Mouse (Mus musculus): Measurements from ENCODE around the gene Lifr.

DNA sequence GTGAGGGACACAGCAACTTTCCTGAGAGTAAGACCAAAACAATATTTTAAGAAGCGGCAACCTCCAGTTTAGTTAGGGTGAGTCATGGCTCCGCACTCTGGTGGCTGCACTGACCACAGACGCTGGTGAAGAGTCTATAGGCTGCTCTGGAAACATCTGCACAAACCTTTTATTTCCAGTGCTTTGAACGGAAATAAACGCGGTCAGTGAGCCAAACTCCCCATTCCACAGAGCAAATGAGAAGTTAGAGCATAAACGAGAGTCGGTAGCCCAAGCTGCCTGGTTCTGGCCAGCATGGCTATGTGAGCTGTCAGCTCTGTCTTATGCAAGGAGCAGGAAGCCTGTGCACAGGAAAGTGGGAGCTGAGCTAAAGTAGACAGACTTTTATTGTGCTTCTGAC lies 1.9 kb downstream of the Lifr start:
- TF ChIP-seq POLR2A (IDR thresholded peaks at IDR 0.05; ENCODE audit: borderline replicate concordance, extremely low read depth, insufficient read depth, insufficient read length, poor library complexity, severe bottlenecking), result no peak
- TF ChIP-seq CTCF (IDR thresholded peaks at IDR 0.05; ENCODE audit: borderline replicate concordance, extremely low read depth, insufficient read depth, insufficient read length), result no peak

All from brain, embryonic 14.5 days (tissue).